Mouse (Mus musculus): ENCODE results near the gene Spsb2. TPM values are rescaled to one million over a fixed set of nuclear protein-coding genes. Genes with fewer than 3 reads are reported as not detected.

Spsb2 gene
- total and polyA plus RNA-seq, 2 experiments from 2014 or later, result 9.3 to 10.9 TPM

DNA sequence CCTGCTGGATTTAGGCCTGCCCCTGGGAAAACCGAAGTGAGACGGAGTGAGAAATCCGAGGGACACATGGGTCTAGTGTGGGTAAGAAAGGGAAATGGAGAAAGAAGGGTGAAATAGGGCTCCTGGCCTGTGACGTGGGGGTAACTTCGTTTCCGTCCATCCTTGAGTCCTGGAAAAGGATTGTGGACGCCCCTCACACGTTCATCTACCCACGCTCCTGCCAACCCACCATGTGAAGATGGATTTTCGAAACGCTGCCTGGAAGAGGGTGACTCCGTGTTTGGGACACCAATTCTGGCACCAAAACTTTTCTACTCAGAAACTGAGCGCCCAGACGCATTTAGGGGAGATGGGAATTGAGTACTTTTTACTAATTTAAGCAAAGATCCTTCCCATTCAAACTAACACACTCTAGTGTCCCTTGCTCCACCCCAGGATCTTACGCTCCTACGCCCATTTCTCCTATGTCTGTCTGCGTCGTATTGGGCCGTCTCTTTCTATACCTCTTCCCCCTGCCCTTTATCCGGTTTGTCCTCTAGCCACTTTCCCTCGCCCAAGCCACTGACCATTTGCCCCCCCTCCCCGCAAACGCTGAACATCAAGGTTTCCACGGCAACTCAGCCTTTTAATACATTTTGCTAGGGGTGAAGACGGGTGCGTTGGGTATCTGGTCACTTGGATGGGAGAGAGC lies 49.5 kb downstream of the Spsb2 start:
- H3K9ac ChIP-seq (replicated peaks; ENCODE audit: low read length, poor library complexity, severe bottlenecking), result peak overlapping the region; percentile 95
- DNase-seq (ENCODE audit: low spot score) (no peak), ATAC-seq (ENCODE audit: low FRiP score) (no peak)
- TF ChIP-seq CTCF (IDR thresholded peaks at IDR 0.05), result no peak
- peak overlapping the region; percentile 67 for H3K4me3 ChIP-seq (ENCODE audit: low read depth, low read length)
- peaks cover 16% of the 10 kb centered on the region for H3K36me3 ChIP-seq (ENCODE audit: insufficient read depth, low read length)
- WGBS, result 16% methylated on average over 26 of the region's 26 CpGs
- H3K4me2 ChIP-seq (ENCODE audit: low read depth, low read length, poor library complexity, severe bottlenecking), result peak overlapping the region; percentile 86
- H3K27me3 ChIP-seq (ENCODE audit: insufficient read depth, low read length), result no peaks in the 10 kb centered on the region
- peaks cover 24% of the 10 kb centered on the region for H3K4me1 ChIP-seq (ENCODE audit: insufficient read depth, low read length)
- H3K9me3 ChIP-seq (ENCODE audit: low read length), result no peaks in the 10 kb centered on the region
- peak overlapping the region; percentile 99 for H3K27ac ChIP-seq (ENCODE audit: low read depth, low read length)

DNA sequence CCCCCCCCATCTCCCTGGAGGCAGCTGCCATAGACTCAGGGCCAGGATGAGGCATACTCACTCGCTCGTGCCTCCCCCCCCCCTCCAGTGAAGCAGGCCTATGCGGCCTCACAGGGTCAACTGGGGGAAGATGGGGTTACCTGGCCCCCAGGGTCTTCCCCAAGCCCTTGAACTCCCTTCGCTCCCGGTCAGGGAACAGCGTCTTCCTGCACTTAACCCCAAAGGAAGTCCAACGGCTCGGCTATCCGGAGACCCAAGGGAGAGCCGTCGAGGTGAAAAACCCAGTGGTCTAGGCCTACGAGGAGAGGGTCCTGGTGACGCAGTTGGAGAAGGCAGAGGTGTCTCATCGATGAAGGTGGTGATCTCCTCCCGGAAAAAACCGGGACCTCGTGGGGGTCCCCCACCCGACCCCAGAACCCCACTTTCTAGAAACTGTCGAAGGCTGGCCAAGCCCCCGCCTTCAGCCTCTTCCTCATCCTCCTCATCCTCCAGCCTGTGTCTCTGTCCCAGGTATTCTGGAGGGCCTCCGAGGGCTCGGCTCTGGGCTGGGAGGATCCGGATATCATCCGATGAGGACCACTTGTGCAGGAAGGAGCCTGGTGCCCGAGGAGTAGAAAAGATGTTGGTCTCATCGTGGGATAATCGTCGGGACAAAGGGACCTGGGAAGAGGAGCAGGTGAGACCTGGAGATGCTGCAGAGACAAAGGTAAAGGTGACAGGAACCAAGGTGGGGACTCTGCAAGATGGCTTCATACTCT lies 50.3 kb downstream of the Spsb2 start:
- Histone ChIP-seq H3K9ac (replicated peaks; ENCODE audit: low read length, poor library complexity, severe bottlenecking) (no peak overlapping the region), H3K4me3 (ENCODE audit: low read depth, low read length) (no peak overlapping the region), H3K27ac (ENCODE audit: low read depth, low read length) (peak overlapping the region; percentile 99; the same call in 1 of the 2 replicates), H3K36me3 (ENCODE audit: insufficient read depth, low read length) (peaks cover 11% of the 10 kb centered on the region; the same call in 1 of the 2 replicates), H3K4me2 (ENCODE audit: low read depth, low read length, poor library complexity, severe bottlenecking) (no peak overlapping the region), H3K27me3 (ENCODE audit: insufficient read depth, low read length) (no peaks in the 10 kb centered on the region), H3K9me3 (ENCODE audit: low read length) (no peaks in the 10 kb centered on the region), H3K4me1 (ENCODE audit: insufficient read depth, low read length) (peaks cover 24% of the 10 kb centered on the region)
- DNase-seq (ENCODE audit: low spot score) (no peak), ATAC-seq (ENCODE audit: low FRiP score) (no peak)
- 77% methylated on average over 27 of the region's 28 CpGs for WGBS
- TF ChIP-seq CTCF (IDR thresholded peaks at IDR 0.05), result no peak

DNA sequence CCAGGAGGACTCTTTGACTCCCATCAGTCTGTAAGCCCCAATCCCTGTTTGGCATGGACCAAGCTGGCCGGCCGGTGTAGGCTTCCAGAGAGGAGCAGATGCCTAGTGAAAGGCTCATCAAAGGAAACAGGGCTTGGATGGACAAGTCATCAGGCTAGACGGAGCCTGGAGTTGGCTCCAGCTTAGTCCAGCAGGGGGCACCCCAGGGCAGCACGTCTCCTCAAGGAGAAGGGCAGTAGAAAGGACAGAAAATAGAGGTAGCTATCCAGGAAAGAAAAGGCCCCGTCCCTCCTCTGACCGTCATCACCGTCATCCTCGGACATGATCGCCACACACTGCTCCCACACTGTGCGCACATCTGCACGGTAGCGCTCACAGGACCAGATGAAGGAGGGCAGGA lies 51.3 kb downstream of the Spsb2 start:
- Histone ChIP-seq H3K36me3 (ENCODE audit: insufficient read depth, low read length) (peaks cover 9% of the 10 kb centered on the region; the same call in 1 of the 2 replicates), H3K4me1 (ENCODE audit: insufficient read depth, low read length) (peaks cover 25% of the 10 kb centered on the region), H3K4me2 (ENCODE audit: low read depth, low read length, poor library complexity, severe bottlenecking) (peak overlapping the region; percentile 34), H3K9me3 (ENCODE audit: low read length) (no peaks in the 10 kb centered on the region), H3K4me3 (ENCODE audit: low read depth, low read length) (0 out of 2 replicates have a peak overlapping the region, but pooled peaks have one; percentile 1), H3K27ac (ENCODE audit: low read depth, low read length) (peak overlapping the region; percentile 80), H3K9ac (replicated peaks; ENCODE audit: low read length, poor library complexity, severe bottlenecking) (peak overlapping the region; percentile 5; the same call in 1 of the 2 replicates), H3K27me3 (ENCODE audit: insufficient read depth, low read length) (no peaks in the 10 kb centered on the region)
- DNase-seq (ENCODE audit: low spot score) (peak; percentile 88), ATAC-seq (ENCODE audit: low FRiP score) (no peak)
- WGBS, result 7% methylated on average over 12 of the region's 12 CpGs
- peak; percentile 90 for TF ChIP-seq CTCF (IDR thresholded peaks at IDR 0.05)

Other genes with a start within 250 kb of the Spsb2 start
- gene C1rb, start 238.4 kb upstream of the Spsb2 start, total RNA-seq (2014; rRNA removed), result not detected in 2 replicates
- not detected in 2 replicates for gene C1rb, start 238.4 kb upstream of the Spsb2 start, polyA plus RNA-seq (2015; fragmentation: Nextera tagmentation; extraction: Ambion mirVana)
- gene C1s2, start 172.6 kb upstream of the Spsb2 start, total RNA-seq (2014; rRNA removed), result 0.09 TPM in 1 of 2 replicates, not detected in the other
- gene C1s2, start 172.6 kb upstream of the Spsb2 start, polyA plus RNA-seq (2015; fragmentation: Nextera tagmentation; extraction: Ambion mirVana), result 0.13 and 0.21 TPM in 2 replicates
- 31.4 and 35.0 TPM in 2 replicates for gene Lpcat3, start 145.6 kb upstream of the Spsb2 start, total RNA-seq (2014; rRNA removed)
- 40.0 and 43.2 TPM in 2 replicates for gene Lpcat3, start 145.6 kb upstream of the Spsb2 start, polyA plus RNA-seq (2015; fragmentation: Nextera tagmentation; extraction: Ambion mirVana)
- 75.6 and 99.9 TPM in 2 replicates for gene Emg1, start 96.5 kb upstream of the Spsb2 start, total RNA-seq (2014; rRNA removed)
- gene Emg1, start 96.5 kb upstream of the Spsb2 start, polyA plus RNA-seq (2015; fragmentation: Nextera tagmentation; extraction: Ambion mirVana), result 87.2 and 89.8 TPM in 2 replicates
- 197 and 230 TPM in 2 replicates for gene Phb2, start 96.3 kb upstream of the Spsb2 start, total RNA-seq (2014; rRNA removed)
- gene Phb2, start 96.3 kb upstream of the Spsb2 start, polyA plus RNA-seq (2015; fragmentation: Nextera tagmentation; extraction: Ambion mirVana), result 265 and 269 TPM in 2 replicates
- 2.3 and 3.4 TPM in 2 replicates for gene Ptpn6, start 69.9 kb upstream of the Spsb2 start, total RNA-seq (2014; rRNA removed)
- 3.2 and 4.0 TPM in 2 replicates for gene Ptpn6, start 69.9 kb upstream of the Spsb2 start, polyA plus RNA-seq (2015; fragmentation: Nextera tagmentation; extraction: Ambion mirVana)
- gene Grcc10, start 67.3 kb upstream of the Spsb2 start, total RNA-seq (2014; rRNA removed), result 244 and 246 TPM in 2 replicates
- gene Grcc10, start 67.3 kb upstream of the Spsb2 start, polyA plus RNA-seq (2015; fragmentation: Nextera tagmentation; extraction: Ambion mirVana), result 710 and 723 TPM in 2 replicates
- gene Gm45234, start 52.6 kb upstream of the Spsb2 start, total RNA-seq (2014; rRNA removed), result not detected in 2 replicates
- gene Gm45234, start 52.6 kb upstream of the Spsb2 start, polyA plus RNA-seq (2015; fragmentation: Nextera tagmentation; extraction: Ambion mirVana), result not detected in 2 replicates
- 30.7 and 38.0 TPM in 2 replicates for gene Atn1, start 52.1 kb upstream of the Spsb2 start, total RNA-seq (2014; rRNA removed)
- 25.5 and 30.4 TPM in 2 replicates for gene Atn1, start 52.1 kb upstream of the Spsb2 start, polyA plus RNA-seq (2015; fragmentation: Nextera tagmentation; extraction: Ambion mirVana)
- gene Eno2, start 39.0 kb upstream of the Spsb2 start, total RNA-seq (2014; rRNA removed), result 221 and 267 TPM in 2 replicates
- gene Eno2, start 39.0 kb upstream of the Spsb2 start, polyA plus RNA-seq (2015; fragmentation: Nextera tagmentation; extraction: Ambion mirVana), result 175 and 189 TPM in 2 replicates
- 12.7 and 12.8 TPM in 2 replicates for gene Lrrc23, start 28.9 kb upstream of the Spsb2 start, total RNA-seq (2014; rRNA removed)
- gene Lrrc23, start 28.9 kb upstream of the Spsb2 start, polyA plus RNA-seq (2015; fragmentation: Nextera tagmentation; extraction: Ambion mirVana), result 6.1 and 9.0 TPM in 2 replicates
- 392 and 419 TPM in 2 replicates for gene Tpi1, start 5.6 kb downstream of the Spsb2 start, total RNA-seq (2014; rRNA removed)
- gene Tpi1, start 5.6 kb downstream of the Spsb2 start, polyA plus RNA-seq (2015; fragmentation: Nextera tagmentation; extraction: Ambion mirVana), result 415 and 480 TPM in 2 replicates
- 218 and 219 TPM in 2 replicates for gene Usp5, start 20.8 kb downstream of the Spsb2 start, total RNA-seq (2014; rRNA removed)
- gene Usp5, start 20.8 kb downstream of the Spsb2 start, polyA plus RNA-seq (2015; fragmentation: Nextera tagmentation; extraction: Ambion mirVana), result 201 and 214 TPM in 2 replicates
- gene Cdca3, start 20.9 kb downstream of the Spsb2 start, total RNA-seq (2014; rRNA removed), result 9.4 and 16.7 TPM in 2 replicates
- 15.0 and 16.0 TPM in 2 replicates for gene Cdca3, start 20.9 kb downstream of the Spsb2 start, polyA plus RNA-seq (2015; fragmentation: Nextera tagmentation; extraction: Ambion mirVana)
- gene Gnb3, start 31.6 kb downstream of the Spsb2 start, total RNA-seq (2014; rRNA removed), result 0.52 and 0.66 TPM in 2 replicates
- 0.23 and 1.1 TPM in 2 replicates for gene Gnb3, start 31.6 kb downstream of the Spsb2 start, polyA plus RNA-seq (2015; fragmentation: Nextera tagmentation; extraction: Ambion mirVana)
- gene P3h3, start 49.1 kb downstream of the Spsb2 start, total RNA-seq (2014; rRNA removed), result 67.4 and 74.4 TPM in 2 replicates
- 9.8 and 11.2 TPM in 2 replicates for gene P3h3, start 49.1 kb downstream of the Spsb2 start, polyA plus RNA-seq (2015; fragmentation: Nextera tagmentation; extraction: Ambion mirVana)
- gene Gpr162, start 55.3 kb downstream of the Spsb2 start, total RNA-seq (2014; rRNA removed), result 198 and 225 TPM in 2 replicates
- gene Gpr162, start 55.3 kb downstream of the Spsb2 start, polyA plus RNA-seq (2015; fragmentation: Nextera tagmentation; extraction: Ambion mirVana), result 38.3 and 39.3 TPM in 2 replicates
- 0.19 and 2.8 TPM in 2 replicates for gene Cd4, start 79.6 kb downstream of the Spsb2 start, total RNA-seq (2014; rRNA removed)
- gene Cd4, start 79.6 kb downstream of the Spsb2 start, polyA plus RNA-seq (2015; fragmentation: Nextera tagmentation; extraction: Ambion mirVana), result 0.25 and 0.58 TPM in 2 replicates
- 1.1 and 2.1 TPM in 2 replicates for gene Lag3, start 103.0 kb downstream of the Spsb2 start, total RNA-seq (2014; rRNA removed)
- 2.8 and 3.5 TPM in 2 replicates for gene Lag3, start 103.0 kb downstream of the Spsb2 start, polyA plus RNA-seq (2015; fragmentation: Nextera tagmentation; extraction: Ambion mirVana)
- gene Ptms, start 111.4 kb downstream of the Spsb2 start, total RNA-seq (2014; rRNA removed), result 814 and 944 TPM in 2 replicates
- gene Ptms, start 111.4 kb downstream of the Spsb2 start, polyA plus RNA-seq (2015; fragmentation: Nextera tagmentation; extraction: Ambion mirVana), result 810 TPM in 2 replicates
- gene Mlf2, start 122.7 kb downstream of the Spsb2 start, total RNA-seq (2014; rRNA removed), result 512 and 647 TPM in 2 replicates
- gene Mlf2, start 122.7 kb downstream of the Spsb2 start, polyA plus RNA-seq (2015; fragmentation: Nextera tagmentation; extraction: Ambion mirVana), result 628 and 643 TPM in 2 replicates
- gene Cops7a, start 156.9 kb downstream of the Spsb2 start, total RNA-seq (2014; rRNA removed), result 108 and 131 TPM in 2 replicates
- gene Cops7a, start 156.9 kb downstream of the Spsb2 start, polyA plus RNA-seq (2015; fragmentation: Nextera tagmentation; extraction: Ambion mirVana), result 92.3 and 97.1 TPM in 2 replicates
- gene Pianp, start 188.0 kb downstream of the Spsb2 start, total RNA-seq (2014; rRNA removed), result 31.8 and 36.1 TPM in 2 replicates
- gene Pianp, start 188.0 kb downstream of the Spsb2 start, polyA plus RNA-seq (2015; fragmentation: Nextera tagmentation; extraction: Ambion mirVana), result 97.0 and 97.5 TPM in 2 replicates
- gene Zfp384, start 200.5 kb downstream of the Spsb2 start, total RNA-seq (2014; rRNA removed), result 33.2 and 38.6 TPM in 2 replicates
- gene Zfp384, start 200.5 kb downstream of the Spsb2 start, polyA plus RNA-seq (2015; fragmentation: Nextera tagmentation; extraction: Ambion mirVana), result 9.0 and 9.7 TPM in 2 replicates
- 60.4 and 69.8 TPM in 2 replicates for gene Ing4, start 231.1 kb downstream of the Spsb2 start, total RNA-seq (2014; rRNA removed)
- gene Ing4, start 231.1 kb downstream of the Spsb2 start, polyA plus RNA-seq (2015; fragmentation: Nextera tagmentation; extraction: Ambion mirVana), result 97.8 and 104 TPM in 2 replicates
- 6.9 and 12.6 TPM in 2 replicates for gene Acrbp, start 241.0 kb downstream of the Spsb2 start, total RNA-seq (2014; rRNA removed)
- 7.2 and 7.8 TPM in 2 replicates for gene Acrbp, start 241.0 kb downstream of the Spsb2 start, polyA plus RNA-seq (2015; fragmentation: Nextera tagmentation; extraction: Ambion mirVana)

Data from midbrain, postnatal 0 days (tissue).